Mouse (Mus musculus) MEL (cell line): Measurements from ENCODE around the gene Sart1.

Source experiments
- CHD1 ChIP-seq: IDR thresholded peaks from 2 replicates; pipeline ENCODE4 v1.6.1; 2012; ENCODE audit warnings: low read depth, mild to moderate bottlenecking, inconsistent platforms, low read length, improper control_type of control experiment
- CTCF ChIP-seq, 3 experiments: IDR thresholded peaks in 2 of 3; conservative IDR thresholded peaks in 1 of 3; 2 replicates each; pipeline ENCODE4 v1.5.1; 2011 to 2012; ENCODE audit warnings: low read length in 3 of 3, low read depth in 2 of 3, mild to moderate bottlenecking in 2 of 3, improper control_type of control experiment in 1 of 3, inconsistent platforms in 1 of 3, mixed read lengths in 1 of 3, moderate library complexity in 1 of 3; ENCODE audit not compliant: control insufficient read depth in 1 of 3, insufficient read depth in 1 of 3, poor library complexity in 1 of 3, severe bottlenecking in 1 of 3
- E2F4 ChIP-seq: IDR thresholded peaks from 2 replicates; pipeline ENCODE4 v1.6.1; 2011; ENCODE audit warnings: low read depth, low read length, improper control_type of control experiment, borderline replicate concordance
- EP300 ChIP-seq, 2 experiments: IDR thresholded peaks; 2 replicates each; pipeline ENCODE4 v1.6.1; 2011; ENCODE audit warnings: improper control_type of control experiment in 2 of 2, low read length in 2 of 2, low read depth in 1 of 2, mild to moderate bottlenecking in 1 of 2
- GATA1 ChIP-seq: IDR thresholded peaks from 2 replicates; pipeline ENCODE4 v1.6.1; 2011; ENCODE audit warnings: low read depth, low read length, improper control_type of control experiment
- JUND ChIP-seq: IDR thresholded peaks from 2 replicates; pipeline ENCODE4 v1.6.1; 2011; ENCODE audit warnings: low read depth, mild to moderate bottlenecking, improper control_type of control experiment, low read length
- KAT2A ChIP-seq: conservative IDR thresholded peaks from 2 replicates; pipeline ENCODE4 v1.6.1; 2012; ENCODE audit warnings: low read depth, low read length, improper control_type of control experiment, inconsistent platforms
- MAX ChIP-seq: IDR thresholded peaks from 2 replicates; pipeline ENCODE4 v1.6.1; 2011; ENCODE audit warnings: low read length, improper control_type of control experiment
- POLR2A ChIP-seq, 2 experiments: IDR thresholded peaks; 2 replicates each; pipeline ENCODE4 v1.6.1; 2011 to 2012; ENCODE audit warnings: low read length in 2 of 2, mild to moderate bottlenecking in 2 of 2, control low read depth in 1 of 2, improper control_type of control experiment in 1 of 2, low read depth in 1 of 2, moderate library complexity in 1 of 2; ENCODE audit not compliant: control insufficient read depth in 1 of 2, insufficient read depth in 1 of 2, poor library complexity in 1 of 2
- POLR2AphosphoS5 ChIP-seq: IDR thresholded peaks from 2 replicates; pipeline ENCODE4 v1.6.1; 2012; ENCODE audit warnings: low read depth, borderline replicate concordance, mild to moderate bottlenecking, inconsistent platforms, low read length, moderate library complexity, mixed read lengths
- ZC3H11A ChIP-seq: IDR thresholded peaks from 2 replicates; pipeline ENCODE4 v1.6.1; 2012; ENCODE audit warnings: low read depth, mild to moderate bottlenecking, inconsistent platforms, low read length, improper control_type of control experiment
- ZKSCAN1 ChIP-seq: IDR thresholded peaks from 2 replicates; pipeline ENCODE4 v1.6.1; 2012; ENCODE audit warnings: low read depth, mild to moderate bottlenecking, inconsistent platforms, low read length, improper control_type of control experiment, moderate library complexity

DNA sequence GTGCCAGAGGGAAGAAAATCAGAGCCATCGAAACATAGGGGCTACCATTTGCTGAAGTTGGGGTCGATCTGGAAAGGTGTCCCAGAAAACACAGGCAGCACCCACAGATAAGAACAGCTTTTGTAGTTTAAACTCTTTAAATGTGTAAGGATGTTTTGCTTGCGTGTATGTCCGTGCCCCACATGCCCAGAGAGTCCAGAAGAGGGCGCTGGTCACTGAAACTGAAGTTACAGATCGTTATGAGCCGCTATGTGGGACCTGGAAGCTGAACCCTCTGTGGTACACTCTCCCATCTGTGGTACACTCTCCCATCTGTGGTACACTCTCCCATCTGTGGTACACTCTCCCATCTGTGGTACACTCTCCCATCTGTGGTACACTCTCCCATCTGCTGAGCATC, 18.6 kb upstream of the Sart1 start:
- TF ChIP-seq CTCF (IDR thresholded peaks at IDR 0.05 in 2 of 3, conservative IDR thresholded peaks at IDR 0.05 in 1 of 3; ENCODE audit: control insufficient read depth in 1 of 3, insufficient read depth in 1 of 3, low read depth in 2 of 3, low read length in 3 of 3, poor library complexity in 1 of 3, severe bottlenecking in 1 of 3) (peak; percentile 51 to 72 (median 62); a peak in 5 of 6 replicates), POLR2A (IDR thresholded peaks at IDR 0.05; ENCODE audit: control insufficient read depth in 1 of 2, insufficient read depth in 1 of 2, low read depth in 1 of 2, low read length in 2 of 2, poor library complexity in 1 of 2) (no peak), GATA1 (no peak), ZKSCAN1 (no peak), MAX (no peak), KAT2A (no peak), POLR2AphosphoS5 (no peak), JUND (no peak), CHD1 (no peak), E2F4 (no peak), ZC3H11A (no peak), EP300 (IDR thresholded peaks at IDR 0.05; ENCODE audit: low read depth in 1 of 2, low read length in 2 of 2) (no peak)
